Mouse (Mus musculus): Measurements from ENCODE around the gene Sept12.

DNA sequence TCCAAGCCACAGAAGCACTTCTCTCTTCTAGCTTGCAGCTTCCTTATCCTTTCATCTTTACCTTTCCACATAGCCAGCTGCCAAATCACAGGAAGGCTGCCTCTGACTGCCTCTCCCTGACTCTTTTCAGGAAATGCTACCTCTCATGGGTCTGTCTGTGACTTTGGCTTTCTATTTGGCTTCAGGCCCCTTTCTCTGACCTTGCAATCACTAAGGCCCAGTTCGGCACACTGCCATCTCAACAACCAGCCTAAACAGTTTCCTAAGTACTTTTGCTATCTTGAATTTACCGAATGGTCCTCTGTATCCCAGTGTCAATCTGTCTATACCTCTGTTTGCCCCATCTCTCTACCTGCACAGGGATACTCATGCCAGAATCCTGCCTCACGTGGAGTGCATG, 37.9 kb upstream of the Sept12 start:
- TF ChIP-seq CTCF (IDR thresholded peaks at IDR 0.05; ENCODE audit: borderline replicate concordance, insufficient read depth, low read depth, low read length): no peak
- TF ChIP-seq POLR2A (IDR thresholded peaks at IDR 0.05; ENCODE audit: borderline replicate concordance, insufficient read depth, low read length): no peak

All from cerebellum, adult 2 months (tissue).